Mouse (Mus musculus): ENCODE results near the gene Vegfd. TPM values are rescaled to one million over a fixed set of nuclear protein-coding genes. Genes with fewer than 3 reads are reported as not detected.
A peak's percentile ranks its signal among the peaks of the same experiment; 100 is the strongest.

Gene Vegfd
- polyA plus RNA-seq, 1 experiment from 2014 or later = 1.1 TPM

DNA sequence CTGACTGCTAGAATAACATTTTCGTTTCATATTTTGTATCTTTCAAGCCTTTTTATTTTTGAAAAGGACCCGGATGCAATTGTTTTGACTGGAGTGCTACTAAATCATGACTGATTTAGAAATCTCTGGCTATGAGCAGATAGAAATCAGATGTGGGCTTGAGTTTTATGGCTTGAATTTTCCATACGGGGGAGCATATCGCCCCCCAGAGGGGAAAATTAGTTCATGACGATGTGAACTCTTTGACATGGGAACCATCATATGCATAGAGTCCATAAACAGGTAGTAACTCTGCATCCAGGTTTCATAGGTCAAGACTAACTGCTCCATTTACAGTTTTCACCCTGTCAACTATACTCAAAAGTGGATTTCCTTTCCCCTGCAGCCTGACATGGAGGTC, 1.4 kb downstream of the Vegfd start:
- Histone ChIP-seq H3K9me3 (ENCODE audit: control insufficient read depth, low read length) (no peaks in the 10 kb centered on the region), H3K27ac (ENCODE audit: low read depth, low read length) (no peak overlapping the region), H3K4me3 (ENCODE audit: low read depth, low read length) (no peak overlapping the region), H3K9ac (ENCODE audit: low read depth, low read length) (no peak overlapping the region), H3K4me2 (no peak overlapping the region), H3K4me1 (replicated peaks; ENCODE audit: control insufficient read depth, insufficient read depth, low read length) (no peaks in the 10 kb centered on the region), H3K27me3 (replicated peaks; ENCODE audit: control insufficient read depth, insufficient read depth, low read length) (no peaks in the 10 kb centered on the region), H3K36me3 (ENCODE audit: control insufficient read depth, insufficient read depth, low read length) (no peaks in the 10 kb centered on the region)
- ATAC-seq (replicated peaks; ENCODE audit: low FRiP score) (no peak), DNase-seq (ENCODE audit: low spot score) (no peak)
- 59% methylated on average over 5 of the region's 5 CpGs for WGBS

GRCm38 (mm10) chrX:164379721-164380120, 6.5 kb downstream of the Vegfd start:
- ATAC-seq (replicated peaks; ENCODE audit: low FRiP score) = no peak

GRCm38 (mm10) chrX:164381618-164382408, 8.6 kb downstream of the Vegfd start:
- Histone ChIP-seq H3K27ac (ENCODE audit: low read depth, low read length) (no peak overlapping the region), H3K4me3 (ENCODE audit: low read depth, low read length) (peak overlapping the region; percentile 37), H3K27me3 (replicated peaks; ENCODE audit: control insufficient read depth, insufficient read depth, low read length) (0 out of 2 replicates have a peak, but pooled peaks cover 4% of the 10 kb centered on the region), H3K9ac (ENCODE audit: low read depth, low read length) (no peak overlapping the region), H3K4me1 (replicated peaks; ENCODE audit: control insufficient read depth, insufficient read depth, low read length) (no peaks in the 10 kb centered on the region), H3K36me3 (ENCODE audit: control insufficient read depth, insufficient read depth, low read length) (no peaks in the 10 kb centered on the region), H3K9me3 (ENCODE audit: control insufficient read depth, low read length) (no peaks in the 10 kb centered on the region), H3K4me2 (peak overlapping the region; percentile 69)
- ATAC-seq (replicated peaks; ENCODE audit: low FRiP score) (peak; percentile 98), DNase-seq (ENCODE audit: low spot score) (peak; percentile 72)
- WGBS = 12% methylated on average over 33 of the region's 33 CpGs

More at GRCm38 (mm10) chrX:164379721-164380120, 6.5 kb downstream of the Vegfd start:
- Histone ChIP-seq H3K4me1 (replicated peaks; ENCODE audit: control insufficient read depth, insufficient read depth, low read length) (no peaks in the 10 kb centered on the region), H3K9me3 (ENCODE audit: control insufficient read depth, low read length) (no peaks in the 10 kb centered on the region), H3K9ac (ENCODE audit: low read depth, low read length) (no peak overlapping the region), H3K27me3 (replicated peaks; ENCODE audit: control insufficient read depth, insufficient read depth, low read length) (0 out of 2 replicates have a peak, but pooled peaks cover 4% of the 10 kb centered on the region), H3K27ac (ENCODE audit: low read depth, low read length) (no peak overlapping the region), H3K4me3 (ENCODE audit: low read depth, low read length) (no peak overlapping the region), H3K36me3 (ENCODE audit: control insufficient read depth, insufficient read depth, low read length) (no peaks in the 10 kb centered on the region), H3K4me2 (no peak overlapping the region)
- 78% methylated on average over 4 of the region's 4 CpGs for WGBS
- no peak for DNase-seq (ENCODE audit: low spot score)

- DNase-seq (ENCODE audit: low spot score) = no peak
- no peaks in the 10 kb centered on the region for H3K9me3 ChIP-seq (ENCODE audit: control insufficient read depth, low read length)
- H3K4me1 ChIP-seq (replicated peaks; ENCODE audit: control insufficient read depth, insufficient read depth, low read length) = no peaks in the 10 kb centered on the region
- no peak overlapping the region for H3K9ac ChIP-seq (ENCODE audit: low read depth, low read length)
- no peak overlapping the region for H3K4me2 ChIP-seq
- H3K36me3 ChIP-seq (ENCODE audit: control insufficient read depth, insufficient read depth, low read length) = no peaks in the 10 kb centered on the region
- ATAC-seq (replicated peaks; ENCODE audit: low FRiP score) = no peak
- 80% methylated on average over 4 of the region's 4 CpGs for WGBS
- H3K27me3 ChIP-seq (replicated peaks; ENCODE audit: control insufficient read depth, insufficient read depth, low read length) = no peaks in the 10 kb centered on the region
- H3K27ac ChIP-seq (ENCODE audit: low read depth, low read length) = no peak overlapping the region
- H3K4me3 ChIP-seq (ENCODE audit: low read depth, low read length) = no peak overlapping the region
Observed at GRCm38 (mm10) chrX:164394091-164394490, 20.9 kb downstream of the Vegfd start.

- Histone ChIP-seq H3K4me1 (replicated peaks; ENCODE audit: control insufficient read depth, insufficient read depth, low read length) (no peaks in the 10 kb centered on the region), H3K4me3 (ENCODE audit: low read depth, low read length) (no peak overlapping the region), H3K36me3 (ENCODE audit: control insufficient read depth, insufficient read depth, low read length) (no peaks in the 10 kb centered on the region), H3K9me3 (ENCODE audit: control insufficient read depth, low read length) (no peaks in the 10 kb centered on the region), H3K27ac (ENCODE audit: low read depth, low read length) (no peak overlapping the region), H3K27me3 (replicated peaks; ENCODE audit: control insufficient read depth, insufficient read depth, low read length) (no peaks in the 10 kb centered on the region), H3K4me2 (no peak overlapping the region), H3K9ac (ENCODE audit: low read depth, low read length) (no peak overlapping the region)
- DNase-seq (ENCODE audit: low spot score) = no peak
- no peak for ATAC-seq (replicated peaks; ENCODE audit: low FRiP score)
- WGBS = 64% methylated on average over 3 of the region's 3 CpGs
Observed at GRCm38 (mm10) chrX:164398456-164398855, 25.3 kb downstream of the Vegfd start.

DNA sequence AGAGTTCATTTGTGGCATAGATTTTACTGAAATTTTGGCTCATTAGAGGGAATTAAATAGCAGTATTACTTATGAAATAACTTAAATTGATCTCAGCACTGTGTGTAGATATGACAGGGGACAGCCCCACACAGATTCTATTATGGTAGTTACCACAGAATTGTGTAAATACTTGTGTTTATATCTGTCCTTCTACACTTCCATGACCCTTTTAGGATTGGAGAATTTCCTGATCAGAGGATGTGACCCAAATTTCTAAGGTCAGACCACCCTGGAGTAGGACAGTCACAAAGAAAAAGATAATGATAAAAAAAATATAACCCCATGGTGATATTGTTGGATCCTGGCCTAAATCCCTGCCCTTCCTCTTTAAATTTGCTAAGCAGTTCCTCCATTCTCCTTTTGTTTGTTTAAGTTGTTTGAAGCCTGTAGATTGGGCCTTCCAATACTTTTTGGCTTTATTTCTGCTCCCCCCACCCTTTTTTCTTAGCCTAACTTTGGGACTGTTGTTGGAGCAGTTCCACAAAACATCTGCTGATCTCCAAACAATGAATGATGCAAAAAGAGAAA, 32.0 kb downstream of the Vegfd start:
- Histone ChIP-seq H3K27me3 (replicated peaks; ENCODE audit: control insufficient read depth, insufficient read depth, low read length) (peaks cover 2% of the 10 kb centered on the region; the same call in 1 of the 2 replicates), H3K36me3 (ENCODE audit: control insufficient read depth, insufficient read depth, low read length) (no peaks in the 10 kb centered on the region), H3K27ac (ENCODE audit: low read depth, low read length) (no peak overlapping the region), H3K4me3 (ENCODE audit: low read depth, low read length) (no peak overlapping the region), H3K9me3 (ENCODE audit: control insufficient read depth, low read length) (no peaks in the 10 kb centered on the region), H3K9ac (ENCODE audit: low read depth, low read length) (no peak overlapping the region), H3K4me2 (no peak overlapping the region), H3K4me1 (replicated peaks; ENCODE audit: control insufficient read depth, insufficient read depth, low read length) (no peaks in the 10 kb centered on the region)
- no peak for DNase-seq (ENCODE audit: low spot score)
- ATAC-seq (replicated peaks; ENCODE audit: low FRiP score) = no peak

DNA sequence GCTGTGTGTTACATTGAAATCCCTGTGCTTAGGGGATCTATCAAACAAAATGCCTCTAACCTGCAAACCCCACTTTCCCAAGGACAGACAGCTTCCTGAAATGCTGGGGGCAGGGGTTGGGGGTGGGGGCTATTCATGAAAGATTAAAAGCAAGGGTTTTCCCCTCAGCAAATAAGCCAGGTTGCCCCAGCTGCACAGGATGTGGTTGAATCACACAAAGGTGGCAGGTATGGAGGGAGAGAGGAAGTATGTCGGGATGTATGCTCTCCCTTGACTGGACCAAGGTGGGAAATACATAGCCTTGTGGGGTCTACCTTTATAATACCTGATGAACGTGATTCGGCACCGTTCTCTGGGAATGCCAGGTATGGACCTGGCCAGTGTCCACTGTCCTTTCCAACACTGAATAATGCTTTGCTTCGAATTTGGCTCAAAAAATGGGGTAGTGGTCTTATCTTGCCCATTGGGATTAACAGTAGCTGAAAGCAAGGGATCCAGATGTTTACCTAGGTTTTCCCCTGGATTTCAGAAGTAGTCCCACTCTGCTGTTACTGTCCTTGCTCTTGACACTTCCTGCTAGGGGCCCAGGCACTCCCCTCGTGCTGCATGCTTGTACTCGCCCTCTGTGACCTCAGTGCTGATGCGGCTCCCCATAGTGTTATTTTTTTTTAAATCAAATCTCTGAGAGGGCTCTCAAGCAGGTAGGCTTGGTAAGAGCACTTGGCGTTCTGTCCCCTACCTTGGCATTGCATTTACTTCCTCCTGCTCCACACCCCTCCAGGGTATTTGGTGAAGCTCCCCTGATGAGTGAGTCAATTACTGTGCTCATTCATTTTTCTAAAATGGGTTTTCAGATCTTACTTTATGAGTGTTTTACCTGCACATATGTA, 33.2 kb downstream of the Vegfd start:
- Histone ChIP-seq H3K4me2 (no peak overlapping the region), H3K9me3 (ENCODE audit: control insufficient read depth, low read length) (no peaks in the 10 kb centered on the region), H3K36me3 (ENCODE audit: control insufficient read depth, insufficient read depth, low read length) (no peaks in the 10 kb centered on the region), H3K27ac (ENCODE audit: low read depth, low read length) (no peak overlapping the region), H3K4me3 (ENCODE audit: low read depth, low read length) (no peak overlapping the region), H3K27me3 (replicated peaks; ENCODE audit: control insufficient read depth, insufficient read depth, low read length) (peaks cover 2% of the 10 kb centered on the region; the same call in 1 of the 2 replicates), H3K4me1 (replicated peaks; ENCODE audit: control insufficient read depth, insufficient read depth, low read length) (no peaks in the 10 kb centered on the region), H3K9ac (ENCODE audit: low read depth, low read length) (no peak overlapping the region)
- ATAC-seq (replicated peaks; ENCODE audit: low FRiP score) = no peak
- WGBS = 69% methylated on average over 9 of the region's 9 CpGs
- DNase-seq (ENCODE audit: low spot score) = no peak

DNA sequence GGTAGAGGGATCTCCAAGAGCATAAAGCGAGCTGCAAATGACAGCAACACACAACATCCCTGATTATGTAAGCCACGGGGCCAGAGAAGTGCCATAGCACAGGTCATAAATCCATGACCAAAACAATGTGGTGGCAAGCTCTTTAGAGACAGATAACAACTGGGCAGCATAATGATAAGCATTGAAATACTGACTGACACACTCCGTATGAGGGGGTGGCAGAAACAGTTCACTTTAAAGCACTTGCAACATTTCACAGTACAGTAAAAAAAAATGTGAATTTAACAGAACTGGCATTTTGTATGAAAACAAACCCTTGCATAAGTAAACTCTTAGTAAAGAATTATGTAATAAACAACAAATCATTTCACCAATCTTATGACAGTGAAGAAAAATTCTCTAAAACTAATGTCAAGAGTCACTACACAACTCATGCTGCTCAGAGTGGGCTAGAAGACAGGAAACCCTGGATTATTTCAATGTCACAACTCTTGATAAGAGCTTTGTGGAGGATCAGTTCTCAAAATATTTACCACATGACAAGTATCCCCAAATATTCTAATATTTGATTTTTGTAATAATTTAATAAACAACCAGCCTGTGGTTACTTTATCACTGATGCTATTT, 35.2 kb downstream of the Vegfd start:
- H3K27ac ChIP-seq (ENCODE audit: low read depth, low read length) = no peak overlapping the region
- H3K4me2 ChIP-seq = no peak overlapping the region
- no peaks in the 10 kb centered on the region for H3K36me3 ChIP-seq (ENCODE audit: control insufficient read depth, insufficient read depth, low read length)
- H3K9me3 ChIP-seq (ENCODE audit: control insufficient read depth, low read length) = no peaks in the 10 kb centered on the region
- ATAC-seq (replicated peaks; ENCODE audit: low FRiP score) (no peak), DNase-seq (ENCODE audit: low spot score) (no peak)
- WGBS = 61% methylated on average over 3 of the region's 3 CpGs
- H3K27me3 ChIP-seq (replicated peaks; ENCODE audit: control insufficient read depth, insufficient read depth, low read length) = peaks cover 2% of the 10 kb centered on the region; the same call in 1 of the 2 replicates
- no peaks in the 10 kb centered on the region for H3K4me1 ChIP-seq (replicated peaks; ENCODE audit: control insufficient read depth, insufficient read depth, low read length)
- H3K9ac ChIP-seq (ENCODE audit: low read depth, low read length) = no peak overlapping the region
- H3K4me3 ChIP-seq (ENCODE audit: low read depth, low read length) = no peak overlapping the region
